Comparison of ENCODE assay signal across 22 mouse cellular contexts in the genomic region with DNA sequence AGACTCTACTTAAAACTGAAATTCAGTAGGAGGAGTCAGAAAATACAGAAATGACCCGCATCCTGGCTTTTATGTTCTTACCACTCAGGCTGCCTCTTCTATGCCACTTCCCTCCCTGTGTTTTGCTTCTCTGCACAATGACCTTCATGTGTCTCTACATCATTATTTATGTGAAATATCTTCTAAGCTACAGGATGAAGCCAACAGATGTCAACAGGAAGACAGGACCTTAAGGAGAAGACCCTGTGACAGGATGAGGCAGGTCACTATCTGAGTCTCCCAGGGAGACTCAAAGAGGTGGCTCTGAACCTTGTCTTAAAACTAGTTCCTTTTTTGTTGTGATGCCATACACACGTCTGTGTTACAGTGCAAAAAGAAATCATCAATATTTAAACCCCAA.
"Had no signal": no experiment of that assay in that cellular context is flagged by ENCODE, and none has a peak within 500 bp of the region (broad histone marks: within the 10 kb centered on the region; RNA-seq: fewer than 3 reads in every experiment).

No protein-coding gene starts in this region.

- H3K27ac ChIP-seq: kidney, embryonic 15.5 days; layer of hippocampus, adult 2 months; limb, embryonic 12.5 days; limb, embryonic 15.5 days; liver, embryonic 14.5 days; lung, embryonic 15.5 days; macrophage; midbrain, embryonic 12.5 days; midbrain, embryonic 15.5 days; neural tube, embryonic 13.5 days; stomach, embryonic 15.5 days had no signal

- H3K9ac ChIP-seq: kidney, embryonic 15.5 days; limb, embryonic 12.5 days; limb, embryonic 15.5 days; liver, embryonic 14.5 days; liver, postnatal 0 days; lung, embryonic 15.5 days; midbrain, embryonic 12.5 days; midbrain, embryonic 15.5 days; neural tube, embryonic 13.5 days; stomach, embryonic 15.5 days had no signal

- H3K27me3 ChIP-seq: kidney, embryonic 15.5 days; limb, embryonic 12.5 days; limb, embryonic 15.5 days; lung, embryonic 15.5 days; midbrain, embryonic 12.5 days; midbrain, embryonic 15.5 days; neural tube, embryonic 13.5 days; stomach, embryonic 15.5 days had no signal

- H3K4me3 ChIP-seq: kidney, embryonic 15.5 days; layer of hippocampus, adult 2 months; limb, embryonic 12.5 days; limb, embryonic 15.5 days; lung, embryonic 15.5 days; midbrain, embryonic 12.5 days; midbrain, embryonic 15.5 days; neural tube, embryonic 13.5 days; stomach, embryonic 15.5 days had no signal

- H3K36me3 ChIP-seq: kidney, embryonic 15.5 days; limb, embryonic 12.5 days; midbrain, embryonic 12.5 days; midbrain, embryonic 15.5 days; neural tube, embryonic 13.5 days; stomach, embryonic 15.5 days had no signal

- H3K9me3 ChIP-seq: kidney, embryonic 15.5 days; limb, embryonic 12.5 days; limb, embryonic 15.5 days; lung, embryonic 15.5 days; midbrain, embryonic 12.5 days; midbrain, embryonic 15.5 days; neural tube, embryonic 13.5 days; stomach, embryonic 15.5 days had no signal

- DNase-seq: kidney, adult 11 months; kidney, adult 8-10 months; kidney, postnatal 25 days; layer of hippocampus, adult 9-11 months; left cerebral cortex, postnatal 4 days; liver, postnatal 0 days; lung, postnatal 10 days; retina, postnatal 1 day; right cerebral cortex, postnatal 25 days; spleen, adult 18-20 months; thymus, postnatal 25 days had no signal
